Mouse (Mus musculus): ENCODE data around the gene Naaladl2. TPM values are rescaled to one million over a fixed set of nuclear protein-coding genes. Genes with fewer than 3 reads are reported as not detected.
A peak's percentile ranks its signal among the peaks of the same experiment; 100 is the strongest.
"Not testable (repeated sequence)": the region's sequence is repeated elsewhere in the genome, so short reads cannot be mapped to it uniquely, and the experiment has no call there.

The Naaladl2 gene
- total RNA-seq, 2 experiments from 2014 or later: 2.0 to 2.3 TPM

GRCm38 (mm10) chr3:24321489-24322405, 822.3 kb downstream of the Naaladl2 start:
- DNase-seq: no peak

GRCm38 (mm10) chr3:24314658-24315297, 829.3 kb downstream of the Naaladl2 start:
- DNase-seq: no peak

GRCm38 (mm10) chr3:24225418-24225817, 918.6 kb downstream of the Naaladl2 start:
- no peak for DNase-seq

- no peak for DNase-seq
These were observed 926.6 kb downstream of the Naaladl2 start for GRCm38 (mm10) chr3:24217476-24217875.

- no peak for DNase-seq
These were observed 977.5 kb downstream of the Naaladl2 start for GRCm38 (mm10) chr3:24166531-24166930.

- DNase-seq: no peak
These were observed 980.1 kb downstream of the Naaladl2 start for GRCm38 (mm10) chr3:24163992-24164391.

GRCm38 (mm10) chr3:24151086-24151815, 992.8 kb downstream of the Naaladl2 start:
- not testable (repeated sequence) for DNase-seq

- no peak for DNase-seq
These were observed 1001.3 kb downstream of the Naaladl2 start for GRCm38 (mm10) chr3:24142808-24143207.

GRCm38 (mm10) chr3:24138002-24138401, 1006.1 kb downstream of the Naaladl2 start:
- DNase-seq: no peak

- no peak for DNase-seq
These were observed 1017.9 kb downstream of the Naaladl2 start for GRCm38 (mm10) chr3:24126200-24126599.

- DNase-seq: no peak
These were observed 1020.0 kb downstream of the Naaladl2 start for GRCm38 (mm10) chr3:24124034-24124433.

- DNase-seq: peak; percentile 2
These were observed 1025.9 kb downstream of the Naaladl2 start for GRCm38 (mm10) chr3:24118136-24118535.

- no peak for DNase-seq
These were observed 1029.2 kb downstream of the Naaladl2 start for GRCm38 (mm10) chr3:24114849-24115248.

- no peak for DNase-seq
These were observed 1030.7 kb downstream of the Naaladl2 start for GRCm38 (mm10) chr3:24113360-24113759.

GRCm38 (mm10) chr3:24106391-24106790, 1037.7 kb downstream of the Naaladl2 start:
- no peak for DNase-seq

GRCm38 (mm10) chr3:24079761-24080160, 1064.3 kb downstream of the Naaladl2 start:
- no peak for DNase-seq

GRCm38 (mm10) chr3:24071169-24071797, 1072.8 kb downstream of the Naaladl2 start:
- peak; percentile 17 for DNase-seq

GRCm38 (mm10) chr3:24070424-24071168, 1073.5 kb downstream of the Naaladl2 start:
- DNase-seq: no peak

GRCm38 (mm10) chr3:24048217-24048616, 1095.8 kb downstream of the Naaladl2 start:
- no peak for DNase-seq

GRCm38 (mm10) chr3:24001741-24002140, 1142.3 kb downstream of the Naaladl2 start:
- no peak for DNase-seq

GRCm38 (mm10) chr3:23973727-23974126, 1170.3 kb downstream of the Naaladl2 start:
- DNase-seq: no peak
